Mouse (Mus musculus): Measurements from ENCODE around the gene Hsp90b1. TPM values are rescaled to one million over a fixed set of nuclear protein-coding genes. Genes with fewer than 3 reads are reported as not detected.

Gene Hsp90b1
- total RNA-seq (2014; rRNA removed; ENCODE audit: low replicate concordance): 99.3 and 144 TPM in 2 replicates
- polyA plus RNA-seq (2015; fragmentation: Nextera tagmentation; extraction: Ambion mirVana): 175 and 207 TPM in 2 replicates

- peak within 1 kb of the TSS; percentile 94 for H3K27ac ChIP-seq (ENCODE audit: low read depth)
- peaks cover 25% of the 10 kb centered on the region for H3K36me3 ChIP-seq (replicated peaks; ENCODE audit: control insufficient read depth, insufficient read depth, low read length)
- H3K4me3 ChIP-seq (ENCODE audit: low read depth, low read length): peak within 1 kb of the TSS; percentile 74
- WGBS: under 1% methylated on average over 51 of the region's 51 CpGs
- peak within 1 kb of the TSS; percentile 78 for H3K4me2 ChIP-seq (ENCODE audit: low read depth, low read length)
- H3K4me1 ChIP-seq (ENCODE audit: control insufficient read depth, insufficient read depth): peaks cover 37% of the 10 kb centered on the region
- TF ChIP-seq CTCF (IDR thresholded peaks at IDR 0.05; ENCODE audit: low read depth) (no peak), EP300 (IDR thresholded peaks at IDR 0.05; ENCODE audit: low read depth) (peak; percentile 96)
- DNase-seq (ENCODE audit: low spot score): peak; percentile 99
- peak within 1 kb of the TSS; percentile 68 for H3K9ac ChIP-seq (replicated peaks; ENCODE audit: low read depth, low read length)
- no peaks in the 10 kb centered on the region for H3K27me3 ChIP-seq (ENCODE audit: control insufficient read depth, insufficient read depth, low read length)
- ATAC-seq (ENCODE audit: insufficient read depth, low read depth): peak; percentile 96
- H3K9me3 ChIP-seq (replicated peaks; ENCODE audit: control insufficient read depth, low read length): no peaks in the 10 kb centered on the region
Observed at GRCm38 (mm10) chr10:86705318-86705921, at the start of gene Hsp90b1, which contains the start of gene Ttc41. Gene Hsp90b1 (minus strand): TSS chr10:86705509. Gene Ttc41 (plus strand): TSS chr10:86705811.

- H3K27me3 ChIP-seq (ENCODE audit: control insufficient read depth, insufficient read depth, low read length): no peaks in the 10 kb centered on the region
Observed at GRCm38 (mm10) chr10:86744306-86744705, 39.0 kb upstream of the Hsp90b1 start.

GRCm38 (mm10) chr10:86742918-86743317, 37.6 kb upstream of the Hsp90b1 start:
- Histone ChIP-seq H3K9ac (replicated peaks; ENCODE audit: low read depth, low read length) (no peak overlapping the region), H3K4me3 (ENCODE audit: low read depth, low read length) (no peak overlapping the region), H3K4me2 (ENCODE audit: low read depth, low read length) (no peak overlapping the region), H3K36me3 (replicated peaks; ENCODE audit: control insufficient read depth, insufficient read depth, low read length) (no peaks in the 10 kb centered on the region), H3K4me1 (ENCODE audit: control insufficient read depth, insufficient read depth) (no peaks in the 10 kb centered on the region), H3K9me3 (replicated peaks; ENCODE audit: control insufficient read depth, low read length) (no peaks in the 10 kb centered on the region), H3K27me3 (ENCODE audit: control insufficient read depth, insufficient read depth, low read length) (no peaks in the 10 kb centered on the region), H3K27ac (ENCODE audit: low read depth) (no peak overlapping the region)
- 82% methylated on average over 2 of the region's 2 CpGs for WGBS
- no peak for TF ChIP-seq EP300 (IDR thresholded peaks at IDR 0.05; ENCODE audit: low read depth)
- no peak for TF ChIP-seq CTCF (IDR thresholded peaks at IDR 0.05; ENCODE audit: low read depth)
- ATAC-seq (ENCODE audit: insufficient read depth, low read depth) (no peak), DNase-seq (ENCODE audit: low spot score) (no peak)

More at GRCm38 (mm10) chr10:86744306-86744705, 39.0 kb upstream of the Hsp90b1 start:
- DNase-seq (ENCODE audit: low spot score) (no peak), ATAC-seq (ENCODE audit: insufficient read depth, low read depth) (no peak)
- no peak overlapping the region for H3K4me2 ChIP-seq (ENCODE audit: low read depth, low read length)
- H3K9ac ChIP-seq (replicated peaks; ENCODE audit: low read depth, low read length): no peak overlapping the region
- H3K4me3 ChIP-seq (ENCODE audit: low read depth, low read length): no peak overlapping the region
- TF ChIP-seq CTCF (IDR thresholded peaks at IDR 0.05; ENCODE audit: low read depth) (no peak), EP300 (IDR thresholded peaks at IDR 0.05; ENCODE audit: low read depth) (no peak)
- no peak overlapping the region for H3K27ac ChIP-seq (ENCODE audit: low read depth)
- H3K4me1 ChIP-seq (ENCODE audit: control insufficient read depth, insufficient read depth): no peaks in the 10 kb centered on the region
- WGBS: 81% methylated on average over 7 of the region's 7 CpGs
- H3K36me3 ChIP-seq (replicated peaks; ENCODE audit: control insufficient read depth, insufficient read depth, low read length): no peaks in the 10 kb centered on the region
- H3K9me3 ChIP-seq (replicated peaks; ENCODE audit: control insufficient read depth, low read length): no peaks in the 10 kb centered on the region

GRCm38 (mm10) chr10:86735036-86735435, 29.7 kb upstream of the Hsp90b1 start:
- H3K27me3 ChIP-seq (ENCODE audit: control insufficient read depth, insufficient read depth, low read length): no peaks in the 10 kb centered on the region
- WGBS: 88% methylated on average over 4 of the region's 4 CpGs
- TF ChIP-seq CTCF (IDR thresholded peaks at IDR 0.05; ENCODE audit: low read depth): no peak
- no peak for TF ChIP-seq EP300 (IDR thresholded peaks at IDR 0.05; ENCODE audit: low read depth)

GRCm38 (mm10) chr10:86731500-86731863, 26.2 kb upstream of the Hsp90b1 start:
- no peak overlapping the region for H3K4me2 ChIP-seq (ENCODE audit: low read depth, low read length)
- no peak for DNase-seq (ENCODE audit: low spot score)

More at GRCm38 (mm10) chr10:86735036-86735435, 29.7 kb upstream of the Hsp90b1 start:
- H3K4me2 ChIP-seq (ENCODE audit: low read depth, low read length): no peak overlapping the region
- no peaks in the 10 kb centered on the region; the same call in 1 of the 2 replicates for H3K4me1 ChIP-seq (ENCODE audit: control insufficient read depth, insufficient read depth)
- no peak overlapping the region for H3K4me3 ChIP-seq (ENCODE audit: low read depth, low read length)
- no peaks in the 10 kb centered on the region for H3K36me3 ChIP-seq (replicated peaks; ENCODE audit: control insufficient read depth, insufficient read depth, low read length)
- no peak overlapping the region for H3K27ac ChIP-seq (ENCODE audit: low read depth)
- ATAC-seq (ENCODE audit: insufficient read depth, low read depth) (no peak), DNase-seq (ENCODE audit: low spot score) (no peak)
- H3K9ac ChIP-seq (replicated peaks; ENCODE audit: low read depth, low read length): no peak overlapping the region
- H3K9me3 ChIP-seq (replicated peaks; ENCODE audit: control insufficient read depth, low read length): no peaks in the 10 kb centered on the region

More at GRCm38 (mm10) chr10:86731500-86731863, 26.2 kb upstream of the Hsp90b1 start:
- TF ChIP-seq CTCF (IDR thresholded peaks at IDR 0.05; ENCODE audit: low read depth): no peak
- TF ChIP-seq EP300 (IDR thresholded peaks at IDR 0.05; ENCODE audit: low read depth): no peak
- Histone ChIP-seq H3K27ac (ENCODE audit: low read depth) (no peak overlapping the region), H3K9ac (replicated peaks; ENCODE audit: low read depth, low read length) (no peak overlapping the region), H3K36me3 (replicated peaks; ENCODE audit: control insufficient read depth, insufficient read depth, low read length) (no peaks in the 10 kb centered on the region), H3K9me3 (replicated peaks; ENCODE audit: control insufficient read depth, low read length) (no peaks in the 10 kb centered on the region), H3K4me1 (ENCODE audit: control insufficient read depth, insufficient read depth) (peaks cover 9% of the 10 kb centered on the region), H3K4me3 (ENCODE audit: low read depth, low read length) (no peak overlapping the region), H3K27me3 (ENCODE audit: control insufficient read depth, insufficient read depth, low read length) (no peaks in the 10 kb centered on the region)
- ATAC-seq (ENCODE audit: insufficient read depth, low read depth): no peak
- WGBS: 38% methylated on average over 2 of the region's 2 CpGs
